Mouse (Mus musculus) ES-E14 (cell line): ENCODE results near the gene Stx2.

Experiments
- CHD2 ChIP-seq: IDR thresholded peaks from 2 replicates; pipeline ENCODE4 v1.6.1; 2014; ENCODE audit warnings: mild to moderate bottlenecking, low read depth, low read length, inconsistent platforms
- ZNF384 ChIP-seq: IDR thresholded peaks from 2 replicates; pipeline ENCODE4 v1.6.1; 2012; ENCODE audit warnings: low read depth, low read length, inconsistent platforms

GRCm38 (mm10) chr5:128985946-128986345, 22.4 kb downstream of the Stx2 start:
- TF ChIP-seq ZNF384 (no peak), CHD2 (no peak)
